Mouse (Mus musculus) neural tube, embryonic 11.5 days (tissue): ENCODE data around the gene Dhcr7. TPM values are rescaled to one million over a fixed set of nuclear protein-coding genes. Genes with fewer than 3 reads are reported as not detected.
A peak's percentile ranks its signal among the peaks of the same experiment; 100 is the strongest.

Experiments
- ATAC-seq: fragments of 200-750 bp; cut with Nextera tagmentation; 2 replicates; pipeline ENCODE4 v1.8.0; 2017; ENCODE audit warnings: moderate number of reproducible peaks, mild to moderate bottlenecking, moderate TSS enrichment, moderate library complexity; ENCODE audit not compliant: insufficient read depth, low FRiP score, low TSS enrichment
- DNase-seq: peaks from one replicate; pipeline ENCODE4 v3.0.0-alpha.2; 2015; ENCODE audit warnings: low spot score
- H3K27ac ChIP-seq: fragments of 300-500 bp; sonication (generic); 2 replicates; pipeline ENCODE4 v1.5.1; 2014; ENCODE audit warnings: low read depth, mild to moderate bottlenecking, low read length
- H3K27me3 ChIP-seq: fragments of 300-500 bp; sonication (generic); 2 replicates; pipeline ENCODE4 v1.6.1; 2014; ENCODE audit warnings: mild to moderate bottlenecking, low read length, mixed read lengths; ENCODE audit not compliant: control insufficient read depth, insufficient read depth
- H3K36me3 ChIP-seq: fragments of 300-500 bp; sonication (generic); 2 replicates; pipeline ENCODE4 v1.6.1; 2014; ENCODE audit warnings: mild to moderate bottlenecking, low read length, moderate library complexity, mixed read lengths; ENCODE audit not compliant: control insufficient read depth, insufficient read depth
- H3K4me1 ChIP-seq: fragments of 300-500 bp; sonication (generic); 2 replicates; pipeline ENCODE4 v1.6.1; 2014; ENCODE audit warnings: low read length, mixed read lengths; ENCODE audit not compliant: control insufficient read depth, insufficient read depth
- H3K4me2 ChIP-seq: fragments of 300-500 bp; sonication (generic); 2 replicates; pipeline ENCODE4 v1.6.1; 2014; ENCODE audit warnings: low read depth, mild to moderate bottlenecking, moderate library complexity
- H3K4me3 ChIP-seq: fragments of 300-500 bp; sonication (generic); 2 replicates; pipeline ENCODE4 v1.5.1; 2014; ENCODE audit warnings: low read depth, low read length
- H3K9ac ChIP-seq: fragments of 300-500 bp; sonication (generic); 2 replicates; pipeline ENCODE4 v1.6.1; 2014; ENCODE audit warnings: mild to moderate bottlenecking, low read length
- H3K9me3 ChIP-seq: fragments of 300-500 bp; sonication (generic); 2 replicates; pipeline ENCODE4 v1.6.1; 2016; ENCODE audit warnings: low read length; ENCODE audit not compliant: control insufficient read depth
- WGBS: fragments of 180-500 bp; shearing (Covaris S2); extraction: QIAGEN DNeasy Blood & Tissue Kit; methylation state at CpG from one replicate; pipeline ENCODE4 v1.1.7; 2014; 5-methylcytosine and 5-hydroxymethylcytosine counted together
- polyA plus RNA-seq: library from polyadenylated mRNA; unstranded; fragments of >200 nt; fragmentation: Nextera tagmentation; extraction: Ambion mirVana; gene quantifications from 2 replicates; pipeline ENCODE4 v1.2.1, GENCODE M21; 2014

Gene Dhcr7
- polyA plus RNA-seq, 1 experiment from 2014 or later, result 86.1 TPM

DNA sequence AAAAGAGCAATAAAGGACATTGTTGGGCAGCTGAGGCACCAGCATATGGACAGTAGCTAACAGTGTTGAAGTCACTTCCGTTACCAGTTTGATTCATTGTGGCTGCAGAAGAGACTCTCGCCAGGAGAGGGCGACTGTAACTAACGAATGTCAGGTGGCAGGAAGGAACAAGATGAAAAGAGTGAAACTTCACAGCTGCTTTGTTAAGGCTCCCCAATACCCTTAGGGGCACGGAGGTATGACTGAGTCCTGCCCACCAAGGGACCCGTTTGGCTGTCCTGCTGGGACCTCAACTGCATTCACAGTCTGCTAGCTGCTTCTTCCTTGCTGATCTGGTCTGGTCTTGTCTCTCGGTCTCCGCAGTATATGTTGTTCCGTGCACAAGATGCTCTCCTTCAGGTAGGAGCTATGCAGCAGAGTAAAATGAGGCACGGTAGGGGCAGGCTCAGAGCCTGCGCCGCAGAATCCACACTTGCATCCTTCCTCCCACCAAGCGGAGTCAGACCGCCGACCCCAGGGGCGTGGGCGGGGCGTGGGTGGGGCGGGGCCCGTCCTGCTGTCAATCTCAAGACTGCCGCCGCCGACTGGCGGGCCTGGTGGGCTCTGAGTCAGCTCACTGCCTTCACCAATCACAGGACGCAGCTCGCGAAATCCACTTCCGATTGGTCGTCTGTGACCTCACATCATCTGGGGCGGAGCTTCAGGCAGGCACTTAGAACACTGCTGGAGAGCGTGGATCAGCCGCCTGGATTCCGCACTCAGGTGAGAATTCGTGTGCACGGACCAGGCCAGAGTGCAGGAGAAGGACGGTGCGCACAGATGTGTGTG, 6.8 kb downstream of the Dhcr7 start:
- Histone ChIP-seq H3K27me3 (no peaks in the 10 kb centered on the region), H3K4me2 (peak overlapping the region; percentile 89), H3K36me3 (no peaks in the 10 kb centered on the region), H3K9ac (peak overlapping the region; percentile 77), H3K4me3 (peak overlapping the region; percentile 44), H3K27ac (peak overlapping the region; percentile 87), H3K4me1 (peaks cover 8% of the 10 kb centered on the region), H3K9me3 (no peaks in the 10 kb centered on the region)
- DNase-seq (peak; percentile 96), ATAC-seq (peak; percentile 100)
- 0% methylated on average over 37 of the region's 37 CpGs for WGBS

- H3K4me2 ChIP-seq, result peak overlapping the region; percentile 89
- H3K4me3 ChIP-seq, result peak overlapping the region; percentile 44
- DNase-seq, result no peak
- H3K9me3 ChIP-seq, result no peaks in the 10 kb centered on the region
- peaks cover 8% of the 10 kb centered on the region for H3K4me1 ChIP-seq
- peak; percentile 21; the same call in 1 of the 2 replicates for ATAC-seq
- H3K9ac ChIP-seq, result peak overlapping the region; percentile 37
- WGBS, result 9% methylated on average over 6 of the region's 6 CpGs
- H3K27ac ChIP-seq, result no peak overlapping the region
- H3K36me3 ChIP-seq, result no peaks in the 10 kb centered on the region
- H3K27me3 ChIP-seq, result no peaks in the 10 kb centered on the region
These were observed 7.5 kb downstream of the Dhcr7 start for GRCm38 (mm10) chr7:143830399-143830798.

DNA sequence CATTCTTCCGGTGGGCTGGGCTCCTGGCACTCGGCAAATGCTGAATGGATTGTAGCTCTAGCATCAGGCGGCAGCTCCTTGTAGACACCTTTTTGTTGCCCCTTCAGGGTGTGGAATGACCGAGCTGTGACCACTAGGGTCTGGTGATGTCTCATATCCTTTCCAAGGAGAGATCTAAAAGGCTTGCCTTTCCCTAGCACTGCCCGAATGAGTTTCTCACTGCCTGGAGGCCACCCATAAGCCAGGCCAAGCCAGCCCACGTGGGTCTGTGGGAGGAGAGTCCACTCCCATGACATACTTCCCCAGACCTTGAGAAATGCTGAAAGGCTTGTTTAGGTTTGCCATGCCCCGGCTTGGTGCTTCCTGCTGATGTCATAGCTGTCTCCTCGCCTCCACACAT, 9.3 kb downstream of the Dhcr7 start:
- Histone ChIP-seq H3K4me2 (no peak overlapping the region), H3K9me3 (no peaks in the 10 kb centered on the region), H3K4me1 (peaks cover 8% of the 10 kb centered on the region), H3K27me3 (no peaks in the 10 kb centered on the region), H3K36me3 (peaks cover 1% of the 10 kb centered on the region), H3K27ac (no peak overlapping the region), H3K4me3 (no peak overlapping the region), H3K9ac (no peak overlapping the region; the same call in 1 of the 2 replicates)
- DNase-seq, result no peak
- ATAC-seq, result no peak
- WGBS, result 84% methylated on average over 8 of the region's 8 CpGs

DNA sequence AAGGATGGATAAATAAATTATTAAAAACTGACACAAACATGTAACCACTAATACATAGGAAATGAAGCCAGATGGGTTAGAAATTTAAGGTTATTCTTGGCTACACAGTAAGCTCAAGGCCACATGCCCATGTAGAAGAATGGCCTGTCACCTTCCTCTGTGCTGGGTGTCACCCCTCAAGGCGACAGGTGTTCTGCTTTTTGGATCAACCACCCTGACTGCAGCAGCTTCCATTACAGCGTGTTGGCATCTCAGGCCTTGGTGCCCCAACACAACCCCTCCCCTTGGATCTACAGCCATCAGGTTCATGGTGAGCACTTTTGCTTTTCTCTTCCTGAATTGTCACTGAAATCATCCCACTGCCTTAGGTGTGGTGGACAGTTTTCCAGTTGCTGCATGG, 9.7 kb downstream of the Dhcr7 start:
- ATAC-seq (no peak), DNase-seq (no peak)
- no peak overlapping the region for H3K4me3 ChIP-seq
- no peaks in the 10 kb centered on the region for H3K9me3 ChIP-seq
- peaks cover 5% of the 10 kb centered on the region for H3K36me3 ChIP-seq
- no peak overlapping the region for H3K9ac ChIP-seq
- H3K27me3 ChIP-seq, result no peaks in the 10 kb centered on the region
- H3K4me1 ChIP-seq, result peaks cover 8% of the 10 kb centered on the region
- no peak overlapping the region for H3K27ac ChIP-seq
- H3K4me2 ChIP-seq, result no peak overlapping the region
- 94% methylated on average over 2 of the region's 2 CpGs for WGBS

DNA sequence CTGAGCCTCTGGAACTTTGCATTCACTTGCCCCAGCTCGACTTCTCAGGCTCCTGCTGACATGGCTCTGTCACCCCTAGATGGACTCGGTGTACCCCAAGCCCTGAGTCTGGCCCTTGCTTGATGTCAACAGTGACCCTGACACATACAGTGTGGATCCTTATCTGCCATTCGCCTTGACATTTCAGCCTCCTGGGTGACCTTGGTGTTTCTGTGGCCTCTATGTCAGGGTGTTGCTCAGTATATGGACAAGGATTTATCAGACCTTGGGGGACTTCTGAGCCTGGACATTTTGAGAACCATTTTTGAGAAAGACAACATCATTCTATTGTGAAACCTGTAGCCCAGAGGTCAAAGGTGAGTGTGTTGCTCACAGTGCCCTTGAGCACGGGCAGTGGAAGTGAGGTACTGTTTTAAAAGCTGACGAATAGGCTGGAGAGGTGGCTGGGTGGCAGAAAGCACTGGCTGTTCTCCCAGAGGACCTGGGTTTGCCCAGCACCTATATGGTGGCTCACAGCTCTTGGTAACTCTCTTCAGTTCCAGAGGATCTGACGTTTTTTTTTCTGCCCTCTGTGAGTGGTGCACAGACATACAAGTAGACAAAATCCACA, 10.7 kb downstream of the Dhcr7 start:
- H3K9ac ChIP-seq, result no peak overlapping the region
- WGBS, result 83% methylated on average over 6 of the region's 6 CpGs

DNA sequence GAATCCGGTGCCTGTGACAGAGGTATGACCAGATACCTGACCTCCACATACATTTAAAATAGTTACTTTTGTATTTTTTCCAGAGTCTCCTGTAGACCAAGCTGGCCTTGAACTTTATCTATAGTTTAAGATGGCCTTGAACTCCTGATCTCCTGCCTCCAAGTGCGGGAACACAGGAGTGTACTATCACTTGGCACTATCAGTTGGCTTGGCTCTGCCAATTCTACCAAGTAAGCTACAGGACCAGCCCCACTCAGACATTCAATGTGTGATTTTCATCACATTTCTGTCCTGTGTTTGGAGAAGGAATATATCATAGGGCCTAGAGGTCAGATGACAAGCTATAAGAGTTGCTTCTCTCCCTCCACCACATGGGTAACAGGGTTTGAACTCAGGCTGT, 11.4 kb downstream of the Dhcr7 start:
- Histone ChIP-seq H3K4me2 (no peak overlapping the region), H3K36me3 (peaks cover 9% of the 10 kb centered on the region), H3K4me3 (no peak overlapping the region), H3K9ac (no peak overlapping the region), H3K4me1 (peaks cover 8% of the 10 kb centered on the region), H3K27ac (no peak overlapping the region), H3K9me3 (no peaks in the 10 kb centered on the region), H3K27me3 (no peaks in the 10 kb centered on the region)
- DNase-seq, result no peak
- ATAC-seq, result no peak
- WGBS, result 96% methylated on average over 2 of the region's 2 CpGs

More for the DNA sequence above, 10.7 kb downstream of the Dhcr7 start:
- H3K4me3 ChIP-seq, result no peak overlapping the region
- peaks cover 8% of the 10 kb centered on the region for H3K36me3 ChIP-seq
- no peak overlapping the region for H3K27ac ChIP-seq
- H3K27me3 ChIP-seq, result no peaks in the 10 kb centered on the region
- no peak for DNase-seq
- H3K4me2 ChIP-seq, result no peak overlapping the region
- H3K9me3 ChIP-seq, result no peaks in the 10 kb centered on the region
- ATAC-seq, result no peak
- H3K4me1 ChIP-seq, result peaks cover 8% of the 10 kb centered on the region

DNA sequence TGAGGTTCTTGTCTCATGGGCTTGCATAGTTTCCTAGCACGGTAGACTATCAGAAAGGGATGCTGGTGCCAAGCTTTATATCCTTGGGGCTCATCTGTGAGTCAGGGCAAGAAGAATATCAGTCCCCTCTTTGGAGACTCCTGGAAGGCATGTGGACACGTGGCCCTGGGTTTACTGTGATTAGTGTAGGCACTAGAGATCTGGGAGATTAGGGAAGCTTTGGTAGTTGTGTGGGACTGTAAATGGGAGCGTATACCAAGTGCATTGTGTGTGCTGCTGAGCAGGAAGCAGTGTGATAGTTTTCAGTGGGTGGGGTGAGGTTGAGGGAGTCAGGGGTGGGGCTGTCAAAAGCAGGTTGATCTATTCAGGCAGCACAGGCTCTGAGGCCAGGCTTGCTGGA, 12.0 kb downstream of the Dhcr7 start:
- H3K9me3 ChIP-seq, result no peaks in the 10 kb centered on the region
- no peak overlapping the region for H3K4me3 ChIP-seq
- H3K27me3 ChIP-seq, result no peaks in the 10 kb centered on the region
- DNase-seq, result no peak
- ATAC-seq, result no peak
- no peak overlapping the region for H3K9ac ChIP-seq
- H3K27ac ChIP-seq, result no peak overlapping the region
- H3K4me2 ChIP-seq, result no peak overlapping the region
- H3K4me1 ChIP-seq, result peaks cover 8% of the 10 kb centered on the region
- peaks cover 9% of the 10 kb centered on the region for H3K36me3 ChIP-seq
- 89% methylated on average over 3 of the region's 3 CpGs for WGBS

DNA sequence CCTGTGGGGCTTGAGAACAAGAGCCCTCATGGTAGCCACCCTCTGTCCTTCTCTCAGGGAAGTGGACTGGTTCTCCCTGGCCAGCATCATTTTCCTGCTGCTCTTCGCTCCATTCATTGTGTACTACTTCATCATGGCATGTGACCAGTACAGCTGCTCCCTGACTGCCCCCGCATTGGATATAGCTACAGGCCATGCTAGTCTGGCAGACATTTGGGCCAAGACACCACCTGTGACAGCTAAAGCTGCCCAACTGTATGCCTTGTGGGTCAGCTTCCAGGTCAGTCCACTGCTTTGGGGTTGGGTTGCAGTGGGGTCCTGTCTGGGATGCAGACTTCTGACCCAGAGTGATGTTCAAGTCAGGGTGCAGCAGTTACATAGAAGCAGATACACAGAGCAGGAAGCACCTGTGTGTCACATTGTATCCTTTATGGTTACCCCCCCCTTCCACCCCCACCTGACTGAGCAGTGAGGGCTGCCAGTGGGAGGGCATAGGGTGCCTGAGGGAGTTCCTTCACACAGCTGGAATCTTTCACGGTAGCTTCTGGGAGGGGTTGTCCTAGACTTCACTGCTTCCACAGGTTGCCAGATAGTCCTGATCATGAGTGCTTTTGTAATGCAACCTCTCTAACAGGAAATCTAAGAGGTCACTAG, 14.9 kb downstream of the Dhcr7 start:
- Histone ChIP-seq H3K4me3 (no peak overlapping the region), H3K9me3 (no peaks in the 10 kb centered on the region), H3K4me2 (no peak overlapping the region), H3K27ac (no peak overlapping the region), H3K27me3 (no peaks in the 10 kb centered on the region), H3K4me1 (0 out of 2 replicates have a peak, but pooled peaks cover 2% of the 10 kb centered on the region), H3K9ac (no peak overlapping the region), H3K36me3 (peaks cover 19% of the 10 kb centered on the region)
- DNase-seq (no peak), ATAC-seq (no peak)
- WGBS, result 94% methylated on average over 3 of the region's 3 CpGs
